Mouse (Mus musculus): ENCODE data around the gene Hagh. TPM values are rescaled to one million over a fixed set of nuclear protein-coding genes. Genes with fewer than 3 reads are reported as not detected.

Hagh gene
- polyA plus RNA-seq, 1 experiment from 2014 or later: 24.1 TPM

GRCm38 (mm10) chr17:24890151-24891092, 50.5 kb downstream of the Hagh start:
- ATAC-seq (replicated peaks; ENCODE audit: insufficient number of reproducible peaks, low FRiP score, low TSS enrichment, low read depth) (no peak), DNase-seq (ENCODE audit: low spot score) (no peak)
- H3K4me3 ChIP-seq (ENCODE audit: low read depth, low read length): no peak overlapping the region

GRCm38 (mm10) chr17:24891321-24891720, 51.4 kb downstream of the Hagh start:
- Histone ChIP-seq H3K27me3 (ENCODE audit: control insufficient read depth, insufficient read depth, low read length) (no peaks in the 10 kb centered on the region), H3K9me3 (replicated peaks; ENCODE audit: control insufficient read depth, low read length) (no peaks in the 10 kb centered on the region), H3K9ac (replicated peaks; ENCODE audit: low read length) (no peak overlapping the region), H3K36me3 (replicated peaks; ENCODE audit: control insufficient read depth, insufficient read depth, low read depth, low read length) (no peaks in the 10 kb centered on the region; the same call in 1 of the 2 replicates), H3K4me2 (ENCODE audit: low read depth, low read length) (no peak overlapping the region), H3K27ac (replicated peaks; ENCODE audit: low read depth, low read length) (no peak overlapping the region), H3K4me1 (ENCODE audit: control insufficient read depth, insufficient read depth, low read length) (peaks cover 7% of the 10 kb centered on the region), H3K4me3 (ENCODE audit: low read depth, low read length) (no peak overlapping the region)
- no peak for DNase-seq (ENCODE audit: low spot score)
- no peak for ATAC-seq (replicated peaks; ENCODE audit: insufficient number of reproducible peaks, low FRiP score, low TSS enrichment, low read depth)
- WGBS: 86% methylated on average over 13 of the region's 13 CpGs

More at GRCm38 (mm10) chr17:24890151-24891092, 50.5 kb downstream of the Hagh start:
- Histone ChIP-seq H3K27ac (replicated peaks; ENCODE audit: low read depth, low read length) (no peak overlapping the region), H3K4me2 (ENCODE audit: low read depth, low read length) (no peak overlapping the region), H3K9me3 (replicated peaks; ENCODE audit: control insufficient read depth, low read length) (no peaks in the 10 kb centered on the region), H3K27me3 (ENCODE audit: control insufficient read depth, insufficient read depth, low read length) (no peaks in the 10 kb centered on the region), H3K9ac (replicated peaks; ENCODE audit: low read length) (no peak overlapping the region), H3K4me1 (ENCODE audit: control insufficient read depth, insufficient read depth, low read length) (peaks cover 4% of the 10 kb centered on the region), H3K36me3 (replicated peaks; ENCODE audit: control insufficient read depth, insufficient read depth, low read depth, low read length) (no peaks in the 10 kb centered on the region; the same call in 1 of the 2 replicates)
- WGBS: 88% methylated on average over 19 of the region's 19 CpGs

GRCm38 (mm10) chr17:24892785-24893184, 52.8 kb downstream of the Hagh start:
- Histone ChIP-seq H3K4me1 (ENCODE audit: control insufficient read depth, insufficient read depth, low read length) (peaks cover 9% of the 10 kb centered on the region), H3K4me3 (ENCODE audit: low read depth, low read length) (no peak overlapping the region; the same call in 1 of the 2 replicates), H3K9ac (replicated peaks; ENCODE audit: low read length) (no peak overlapping the region), H3K4me2 (ENCODE audit: low read depth, low read length) (no peak overlapping the region), H3K9me3 (replicated peaks; ENCODE audit: control insufficient read depth, low read length) (no peaks in the 10 kb centered on the region), H3K27me3 (ENCODE audit: control insufficient read depth, insufficient read depth, low read length) (no peaks in the 10 kb centered on the region), H3K36me3 (replicated peaks; ENCODE audit: control insufficient read depth, insufficient read depth, low read depth, low read length) (peaks cover 3% of the 10 kb centered on the region), H3K27ac (replicated peaks; ENCODE audit: low read depth, low read length) (no peak overlapping the region)
- no peak for DNase-seq (ENCODE audit: low spot score)
- ATAC-seq (replicated peaks; ENCODE audit: insufficient number of reproducible peaks, low FRiP score, low TSS enrichment, low read depth): no peak
- WGBS: 84% methylated on average over 12 of the region's 12 CpGs

- Histone ChIP-seq H3K27me3 (ENCODE audit: control insufficient read depth, insufficient read depth, low read length) (no peaks in the 10 kb centered on the region), H3K9ac (replicated peaks; ENCODE audit: low read length) (no peak overlapping the region), H3K36me3 (replicated peaks; ENCODE audit: control insufficient read depth, insufficient read depth, low read depth, low read length) (peaks cover 3% of the 10 kb centered on the region), H3K4me1 (ENCODE audit: control insufficient read depth, insufficient read depth, low read length) (peaks cover 9% of the 10 kb centered on the region), H3K4me3 (ENCODE audit: low read depth, low read length) (no peak overlapping the region; the same call in none of the 2 replicates), H3K9me3 (replicated peaks; ENCODE audit: control insufficient read depth, low read length) (no peaks in the 10 kb centered on the region), H3K4me2 (ENCODE audit: low read depth, low read length) (no peak overlapping the region), H3K27ac (replicated peaks; ENCODE audit: low read depth, low read length) (no peak overlapping the region)
- no peak for DNase-seq (ENCODE audit: low spot score)
- no peak for ATAC-seq (replicated peaks; ENCODE audit: insufficient number of reproducible peaks, low FRiP score, low TSS enrichment, low read depth)
- WGBS: 90% methylated on average over 2 of the region's 2 CpGs
These were observed 53.3 kb downstream of the Hagh start for GRCm38 (mm10) chr17:24893276-24893675.

- ATAC-seq (replicated peaks; ENCODE audit: insufficient number of reproducible peaks, low FRiP score, low TSS enrichment, low read depth) (no peak), DNase-seq (ENCODE audit: low spot score) (no peak)
- Histone ChIP-seq H3K4me2 (ENCODE audit: low read depth, low read length) (peak overlapping the region; percentile 95), H3K9ac (replicated peaks; ENCODE audit: low read length) (peak overlapping the region; percentile 84), H3K36me3 (replicated peaks; ENCODE audit: control insufficient read depth, insufficient read depth, low read depth, low read length) (peaks cover 12% of the 10 kb centered on the region), H3K27ac (replicated peaks; ENCODE audit: low read depth, low read length) (peak overlapping the region; percentile 62), H3K9me3 (replicated peaks; ENCODE audit: control insufficient read depth, low read length) (no peaks in the 10 kb centered on the region), H3K27me3 (ENCODE audit: control insufficient read depth, insufficient read depth, low read length) (no peaks in the 10 kb centered on the region), H3K4me1 (ENCODE audit: control insufficient read depth, insufficient read depth, low read length) (peaks cover 9% of the 10 kb centered on the region), H3K4me3 (ENCODE audit: low read depth, low read length) (peak overlapping the region; percentile 89)
- 10% methylated on average over 31 of the region's 31 CpGs for WGBS
These were observed 54.4 kb downstream of the Hagh start for GRCm38 (mm10) chr17:24894061-24894994.

- peak; percentile 92 for DNase-seq (ENCODE audit: low spot score)
- H3K4me3 ChIP-seq (ENCODE audit: low read depth, low read length): peak within 1 kb of the TSS; percentile 89
- H3K27ac ChIP-seq (replicated peaks; ENCODE audit: low read depth, low read length): peak within 1 kb of the TSS; percentile 62
- H3K36me3 ChIP-seq (replicated peaks; ENCODE audit: control insufficient read depth, insufficient read depth, low read depth, low read length): peaks cover 16% of the 10 kb centered on the region
- no peaks in the 10 kb centered on the region for H3K27me3 ChIP-seq (ENCODE audit: control insufficient read depth, insufficient read depth, low read length)
- WGBS: under 1% methylated on average over 61 of the region's 62 CpGs
- ATAC-seq (replicated peaks; ENCODE audit: insufficient number of reproducible peaks, low FRiP score, low TSS enrichment, low read depth): 0 out of 2 replicates have a peak, but pooled peaks have one; percentile 20
- H3K4me2 ChIP-seq (ENCODE audit: low read depth, low read length): peak within 1 kb of the TSS; percentile 95
- peak within 1 kb of the TSS; percentile 84 for H3K9ac ChIP-seq (replicated peaks; ENCODE audit: low read length)
- no peaks in the 10 kb centered on the region for H3K9me3 ChIP-seq (replicated peaks; ENCODE audit: control insufficient read depth, low read length)
- H3K4me1 ChIP-seq (ENCODE audit: control insufficient read depth, insufficient read depth, low read length): peaks cover 9% of the 10 kb centered on the region
These were observed 55.1 kb downstream of the Hagh start, which contains the start of the genes Eme2 and Mrps34 for GRCm38 (mm10) chr17:24894995-24895547. TSS of gene Eme2 (minus strand) at chr17:24895087. TSS of gene Mrps34 (plus strand) at chr17:24895116.

- Histone ChIP-seq H3K9ac (replicated peaks; ENCODE audit: low read length) (peak overlapping the region; percentile 84), H3K27me3 (ENCODE audit: control insufficient read depth, insufficient read depth, low read length) (no peaks in the 10 kb centered on the region), H3K9me3 (replicated peaks; ENCODE audit: control insufficient read depth, low read length) (no peaks in the 10 kb centered on the region), H3K4me3 (ENCODE audit: low read depth, low read length) (peak overlapping the region; percentile 89), H3K4me1 (ENCODE audit: control insufficient read depth, insufficient read depth, low read length) (peaks cover 9% of the 10 kb centered on the region), H3K4me2 (ENCODE audit: low read depth, low read length) (peak overlapping the region; percentile 95), H3K36me3 (replicated peaks; ENCODE audit: control insufficient read depth, insufficient read depth, low read depth, low read length) (peaks cover 20% of the 10 kb centered on the region), H3K27ac (replicated peaks; ENCODE audit: low read depth, low read length) (peak overlapping the region; percentile 62; the same call in 1 of the 2 replicates)
- ATAC-seq (replicated peaks; ENCODE audit: insufficient number of reproducible peaks, low FRiP score, low TSS enrichment, low read depth) (no peak), DNase-seq (ENCODE audit: low spot score) (no peak)
- 13% methylated on average over 23 of the region's 23 CpGs for WGBS
These were observed 55.8 kb downstream of the Hagh start for GRCm38 (mm10) chr17:24895571-24896240.

Measured in embryonic facial prominence, embryonic 11.5 days (tissue).